Mouse (Mus musculus) small intestine, adult 2 months (tissue): ENCODE results near the gene Vav1.
"Not testable (repeated sequence)": the region's sequence is repeated elsewhere in the genome, so short reads cannot be mapped to it uniquely, and the experiment has no call there.

Experiments
- CTCF ChIP-seq: fragments of 200-500 bp; IDR thresholded peaks from 2 replicates; pipeline ENCODE4 v1.5.1; 2012; ENCODE audit warnings: low read depth, mild to moderate bottlenecking, control low read depth, inconsistent platforms, low read length, moderate library complexity, mixed read lengths; ENCODE audit not compliant: insufficient replicate concordance, insufficient read length; ENCODE audit errors: extremely low read depth
- POLR2A ChIP-seq: fragments of 200-500 bp; IDR thresholded peaks from 2 replicates; pipeline ENCODE4 v1.6.1; 2012; ENCODE audit warnings: low read depth, mild to moderate bottlenecking, control low read depth, inconsistent platforms, low read length, moderate library complexity

- TF ChIP-seq CTCF, POLR2A: not testable (repeated sequence)
Observed at GRCm38 (mm10) chr17:57277598-57278261, 1.2 kb upstream of the Vav1 start.
